ENCODE assay signal across 16 mouse cellular contexts in the genomic region with DNA sequence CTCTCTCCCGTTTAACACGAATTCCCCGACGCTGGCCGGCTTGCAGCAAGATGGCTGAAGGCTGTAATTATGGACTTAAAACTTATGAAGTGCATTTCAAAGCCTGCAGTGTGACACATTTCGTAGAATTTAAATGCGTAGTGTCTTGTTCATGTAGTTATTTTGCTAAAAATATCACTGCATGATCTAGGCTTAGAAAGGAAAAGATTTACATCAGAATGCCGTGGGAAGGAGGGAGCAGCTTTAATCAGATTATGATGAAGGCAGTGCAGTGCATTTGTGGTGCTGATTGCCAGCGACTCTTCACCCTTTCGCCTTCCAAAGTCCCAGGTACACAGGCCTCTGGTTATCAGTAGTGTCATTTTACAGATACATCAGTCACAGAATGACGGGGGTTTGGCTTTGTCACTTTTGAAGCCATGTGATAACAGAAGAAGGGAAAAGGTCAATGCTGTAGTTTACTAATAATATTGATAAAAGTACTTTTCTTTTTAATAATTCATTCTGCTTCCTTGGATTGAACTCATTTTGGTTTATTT. TPM values are rescaled to one million over a fixed set of nuclear protein-coding genes. Genes with fewer than 3 reads are reported as not detected.
A peak's percentile ranks its signal among the peaks of the same experiment; 100 is the strongest.
DNase-seq lines count a peak whose midpoint lies in the region; ATAC-seq and TF ChIP-seq lines count a peak whose summit lies in the region.
"Had no signal": no experiment of that assay in that cellular context is flagged by ENCODE, and none has a peak within 500 bp of the region (broad histone marks: within the 10 kb centered on the region; RNA-seq: fewer than 3 reads in every experiment).

No protein-coding gene starts in this region.

- H3K4me1 ChIP-seq in embryonic facial prominence, embryonic 13.5 days, result peaks cover 58% of the 10 kb centered on the region
- H3K4me1 ChIP-seq in embryonic facial prominence, embryonic 10.5 days, result peaks cover 57% of the 10 kb centered on the region
- H3K4me1 ChIP-seq in heart, embryonic 16.5 days (ENCODE audit: control insufficient read depth, insufficient read depth, low read length), result peaks cover 54% of the 10 kb centered on the region
- peaks cover 28% of the 10 kb centered on the region; the same call in 1 of the 2 replicates for H3K4me1 ChIP-seq in intestine, postnatal 0 days (replicated peaks; ENCODE audit: control insufficient read depth, insufficient read depth, low read length)
- H3K4me1 ChIP-seq in small intestine, adult 2 months (ENCODE audit: control insufficient read depth, insufficient read depth, insufficient read length, low read length), result peaks cover 34% of the 10 kb centered on the region

- no peaks in the 10 kb centered on the region for H3K9me3 ChIP-seq in embryonic facial prominence, embryonic 13.5 days
- no peaks in the 10 kb centered on the region for H3K9me3 ChIP-seq in embryonic facial prominence, embryonic 10.5 days
- no peaks in the 10 kb centered on the region for H3K9me3 ChIP-seq in heart, embryonic 16.5 days (replicated peaks; ENCODE audit: control insufficient read depth, low read length)
- no peaks in the 10 kb centered on the region for H3K9me3 ChIP-seq in intestine, postnatal 0 days (ENCODE audit: control insufficient read depth)
- H3K9me3 ChIP-seq: limb, embryonic 10.5 days; lung, embryonic 15.5 days; midbrain, embryonic 15.5 days had no signal

- 55% methylated on average over 11 of the region's 11 CpGs for WGBS in embryonic facial prominence, embryonic 13.5 days
- WGBS in embryonic facial prominence, embryonic 10.5 days, result 78% methylated on average over 11 of the region's 11 CpGs
- 64% methylated on average over 11 of the region's 11 CpGs for WGBS in heart, embryonic 16.5 days
- WGBS in intestine, postnatal 0 days, result 64% methylated on average over 11 of the region's 11 CpGs
- 61% methylated on average over 11 of the region's 11 CpGs for WGBS in small intestine, adult 2 months

- no peak overlapping the region for H3K9ac ChIP-seq in embryonic facial prominence, embryonic 13.5 days
- 0 out of 2 replicates have a peak overlapping the region, but pooled peaks have one; percentile 14 for H3K9ac ChIP-seq in heart, embryonic 16.5 days (ENCODE audit: low read length)
- no peak overlapping the region for H3K9ac ChIP-seq in intestine, postnatal 0 days (ENCODE audit: low read depth, low read length)
- H3K9ac ChIP-seq: lung, embryonic 15.5 days; midbrain, embryonic 15.5 days had no signal

- no peaks in the 10 kb centered on the region for H3K27me3 ChIP-seq in embryonic facial prominence, embryonic 13.5 days
- no peaks in the 10 kb centered on the region for H3K27me3 ChIP-seq in embryonic facial prominence, embryonic 10.5 days (replicated peaks; ENCODE audit: low read depth, poor library complexity, severe bottlenecking)
- H3K27me3 ChIP-seq in heart, embryonic 16.5 days (ENCODE audit: control insufficient read depth, insufficient read depth, low read length), result no peaks in the 10 kb centered on the region
- no peaks in the 10 kb centered on the region for H3K27me3 ChIP-seq in intestine, postnatal 0 days (replicated peaks; ENCODE audit: control insufficient read depth, insufficient read depth, low read length)
- no peaks in the 10 kb centered on the region for H3K27me3 ChIP-seq in small intestine, adult 2 months (ENCODE audit: control insufficient read depth, insufficient read depth, low read length)
- H3K27me3 ChIP-seq: CH12.LX; lung, embryonic 15.5 days; midbrain, embryonic 15.5 days; Patski had no signal

- TF ChIP-seq POLR2A in small intestine, adult 2 months (IDR thresholded peaks at IDR 0.05; ENCODE audit: low read depth, low read length), result no peak

- H3K4me3 ChIP-seq in embryonic facial prominence, embryonic 13.5 days, result no peak overlapping the region
- H3K4me3 ChIP-seq in embryonic facial prominence, embryonic 10.5 days, result no peak overlapping the region
- no peak overlapping the region for H3K4me3 ChIP-seq in heart, embryonic 16.5 days (ENCODE audit: low read length)
- H3K4me3 ChIP-seq in intestine, postnatal 0 days (ENCODE audit: low read depth, low read length), result no peak overlapping the region
- H3K4me3 ChIP-seq in small intestine, adult 2 months (ENCODE audit: low read depth, low read length), result no peak overlapping the region
- H3K4me3 ChIP-seq: limb, embryonic 10.5 days; lung, embryonic 15.5 days; midbrain, embryonic 15.5 days had no signal

- H3K4me2 ChIP-seq in embryonic facial prominence, embryonic 13.5 days, result no peak overlapping the region
- H3K4me2 ChIP-seq in heart, embryonic 16.5 days (ENCODE audit: low read depth, low read length), result peak overlapping the region; percentile 20; the same call in 1 of the 2 replicates
- no peak overlapping the region; the same call in none of the 2 replicates for H3K4me2 ChIP-seq in intestine, postnatal 0 days (replicated peaks; ENCODE audit: low read depth)
- H3K4me2 ChIP-seq: lung, embryonic 15.5 days; midbrain, embryonic 15.5 days had no signal

- 0 out of 2 replicates have a peak overlapping the region, but pooled peaks have one; percentile 28 for H3K27ac ChIP-seq in embryonic facial prominence, embryonic 13.5 days
- no peak overlapping the region for H3K27ac ChIP-seq in embryonic facial prominence, embryonic 10.5 days (replicated peaks)
- peak overlapping the region; percentile 73 for H3K27ac ChIP-seq in heart, embryonic 16.5 days (ENCODE audit: low read length)
- peak overlapping the region; percentile 74; the same call in 1 of the 2 replicates for H3K27ac ChIP-seq in intestine, postnatal 0 days (ENCODE audit: low read depth, low read length)
- peak overlapping the region; percentile 92 for H3K27ac ChIP-seq in small intestine, adult 2 months (ENCODE audit: insufficient read depth, low read depth, low read length)
- H3K27ac ChIP-seq: limb, embryonic 10.5 days; lung, embryonic 15.5 days; midbrain, embryonic 15.5 days had no signal

- no peak for TF ChIP-seq CTCF in intestine, postnatal 0 days (IDR thresholded peaks at IDR 0.05; ENCODE audit: low read depth)
- no peak for TF ChIP-seq CTCF in small intestine, adult 2 months (IDR thresholded peaks at IDR 0.05; ENCODE audit: extremely low read depth, insufficient read length, insufficient replicate concordance, low read depth, low read length)

- no peak for DNase-seq in embryonic facial prominence, embryonic 10.5 days (ENCODE audit: low spot score)
- DNase-seq in heart, adult 9 months (ENCODE audit: low spot score in 2 of 2), result no peak
- DNase-seq in adrenal gland, postnatal 14 days, result no peak
- DNase-seq in spleen, postnatal 36 days (ENCODE audit: low spot score in 2 of 2), result no peak
- DNase-seq: cerebellum, adult 11-12 months; heart, postnatal 14 days; right cerebral cortex, postnatal 14 days had no signal

- no peak for ATAC-seq in embryonic facial prominence, embryonic 13.5 days (ENCODE audit: insufficient number of reproducible peaks, insufficient read depth, low FRiP score, low TSS enrichment, low read depth)
- ATAC-seq in heart, embryonic 16.5 days (replicated peaks; ENCODE audit: extremely low read depth, insufficient read depth, low FRiP score), result no peak
- ATAC-seq in intestine, postnatal 0 days, result no peak
- ATAC-seq: midbrain, embryonic 15.5 days; Patski had no signal

- H3K36me3 ChIP-seq in embryonic facial prominence, embryonic 13.5 days, result peaks cover 42% of the 10 kb centered on the region
- peaks cover 52% of the 10 kb centered on the region for H3K36me3 ChIP-seq in embryonic facial prominence, embryonic 10.5 days (replicated peaks)
- peaks cover 23% of the 10 kb centered on the region for H3K36me3 ChIP-seq in heart, embryonic 16.5 days (ENCODE audit: control insufficient read depth, insufficient read depth)
- H3K36me3 ChIP-seq in intestine, postnatal 0 days (ENCODE audit: control insufficient read depth, insufficient read depth), result peaks cover 45% of the 10 kb centered on the region
- H3K36me3 ChIP-seq in small intestine, adult 2 months (ENCODE audit: control insufficient read depth, insufficient read depth, low read length), result peaks cover 33% of the 10 kb centered on the region

RNA-seq across cellular contexts. Expression of a gene that starts 7.4 kb away (rescaled TPM):
- 15.2 and 16.6 TPM in 2 replicates for polyA plus RNA-seq in embryonic facial prominence, embryonic 13.5 days (2015; fragmentation: Nextera tagmentation; extraction: Ambion mirVana)
- polyA plus RNA-seq in embryonic facial prominence, embryonic 10.5 days (2016; fragmentation: Nextera tagmentation; extraction: Ambion mirVana), result 12.6 and 13.1 TPM in 2 replicates
- polyA plus RNA-seq in heart, embryonic 16.5 days (2015; fragmentation: Nextera tagmentation; extraction: Ambion mirVana), result 10.0 and 10.8 TPM in 2 replicates
- polyA plus RNA-seq in intestine, postnatal 0 days (2015; fragmentation: Nextera tagmentation; extraction: Ambion mirVana), result 13.9 and 14.9 TPM in 2 replicates
- polyA plus RNA-seq in small intestine, adult 2 months (2012; rRNA removed), result 6.4 and 11.5 TPM in 2 replicates
- 21.3 and 24.4 TPM in 2 replicates for total RNA-seq in adrenal gland, postnatal 14 days (2021)

RNA-seq across cellular contexts. Expression of a gene that starts 53.2 kb away (rescaled TPM):
- 33.3 and 36.0 TPM in 2 replicates for polyA plus RNA-seq in embryonic facial prominence, embryonic 13.5 days (2015; fragmentation: Nextera tagmentation; extraction: Ambion mirVana)
- polyA plus RNA-seq in embryonic facial prominence, embryonic 10.5 days (2016; fragmentation: Nextera tagmentation; extraction: Ambion mirVana), result 17.7 and 22.4 TPM in 2 replicates
- polyA plus RNA-seq in heart, embryonic 16.5 days (2015; fragmentation: Nextera tagmentation; extraction: Ambion mirVana), result 72.6 and 76.3 TPM in 2 replicates
- polyA plus RNA-seq in intestine, postnatal 0 days (2015; fragmentation: Nextera tagmentation; extraction: Ambion mirVana), result 24.4 and 28.7 TPM in 2 replicates
- 25.6 and 47.2 TPM in 2 replicates for polyA plus RNA-seq in small intestine, adult 2 months (2012; rRNA removed)
- total RNA-seq in adrenal gland, postnatal 14 days (2021), result 68.8 and 95.8 TPM in 2 replicates
